Mouse (Mus musculus): ENCODE data around the gene Zbtb38.

Zbtb38 gene

GRCm38 (mm10) chr9:96758749-96759597 lies 6.3 kb upstream of the Zbtb38 start:
- peak; percentile 90 to 92 for DNase-seq (ENCODE audit: low spot score in 2 of 2)

DNA sequence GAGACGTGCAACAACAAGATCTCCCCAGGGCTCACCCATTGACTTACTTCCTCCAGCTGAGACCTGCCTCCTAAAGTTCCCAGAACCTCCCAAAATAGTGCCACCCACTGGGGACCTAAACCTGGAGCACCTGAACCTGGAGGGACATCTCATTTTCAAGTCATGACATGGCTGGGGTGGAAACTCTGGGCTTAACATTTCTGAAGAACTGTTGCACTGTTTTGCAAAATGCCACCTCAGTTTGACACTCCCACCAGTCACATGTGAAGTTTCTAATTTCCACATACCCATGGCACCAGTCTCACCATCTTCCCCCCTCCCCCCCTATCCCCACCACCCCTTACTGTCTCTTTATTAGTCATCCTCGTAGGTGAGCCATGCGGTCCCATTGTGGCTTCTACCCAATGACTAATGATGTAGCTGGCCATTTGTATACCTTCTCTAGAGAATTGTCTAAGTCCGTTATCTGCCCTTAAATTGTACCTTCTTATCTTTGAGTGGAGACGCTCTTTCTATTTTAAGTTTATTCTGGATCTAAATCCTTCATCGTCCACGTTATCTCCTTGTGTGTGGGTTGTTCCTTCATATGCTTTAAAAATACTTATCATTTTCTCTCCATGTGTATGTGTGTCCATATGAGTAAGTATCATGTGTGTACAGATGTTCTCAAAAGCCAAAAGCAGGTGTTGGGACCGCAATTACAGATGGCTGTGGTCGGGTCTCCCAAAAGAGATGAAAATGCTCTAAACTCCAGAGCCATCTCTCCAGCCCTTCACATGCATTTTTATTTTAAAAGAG lies 4.2 kb upstream of the Zbtb38 start:
- no peak for DNase-seq (ENCODE audit: low spot score in 2 of 2)

GRCm38 (mm10) chr9:96755761-96756160 lies 3.1 kb upstream of the Zbtb38 start:
- DNase-seq (ENCODE audit: low spot score in 2 of 2) = no peak

DNA sequence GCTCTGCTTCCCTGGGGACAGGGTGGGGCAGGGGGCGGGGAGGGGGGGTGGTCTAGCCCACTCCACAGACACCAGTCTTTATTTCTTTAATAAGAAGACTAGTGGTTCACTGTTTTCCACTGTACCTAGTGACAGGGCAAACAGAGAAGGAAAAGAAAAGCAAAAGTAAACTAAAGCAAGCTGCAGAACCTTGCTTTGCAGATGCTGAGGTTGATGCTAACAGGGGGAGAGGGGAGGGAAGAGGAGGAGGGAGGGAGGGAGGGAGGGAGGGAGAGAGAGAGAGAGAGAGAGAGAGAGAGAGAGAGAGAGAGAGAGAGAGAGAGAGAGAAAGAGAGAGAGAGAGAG lies 2.0 kb upstream of the Zbtb38 start:
- no peak for DNase-seq (ENCODE audit: low spot score in 2 of 2)

GRCm38 (mm10) chr9:96753921-96754624 lies 1.4 kb upstream of the Zbtb38 start:
- peak in 1 of 2 experiments; percentile 24 for DNase-seq (ENCODE audit: low spot score in 2 of 2)

DNA sequence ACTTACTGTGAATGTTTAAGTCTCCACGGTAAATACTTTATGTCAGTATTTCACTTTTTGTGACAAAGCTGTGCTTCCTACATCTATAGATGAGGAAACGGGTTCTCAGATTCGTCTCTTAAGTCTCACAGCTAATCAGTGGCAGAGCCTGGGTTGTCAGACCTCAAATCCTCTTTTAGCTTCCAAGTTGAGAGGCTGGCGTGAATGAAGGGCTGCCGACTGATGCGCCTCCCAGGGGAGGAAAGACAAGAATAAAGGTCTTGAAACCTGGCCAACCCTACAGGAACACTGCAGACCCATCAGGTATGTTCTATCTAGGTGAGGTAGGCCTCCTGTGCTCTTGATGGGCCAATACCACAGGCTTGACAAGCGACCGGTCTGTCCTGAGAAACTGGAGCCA lies 761 bp upstream of the Zbtb38 start:
- no peak for DNase-seq (ENCODE audit: low spot score in 2 of 2)

GRCm38 (mm10) chr9:96751821-96752602 lies 619 bp downstream of the Zbtb38 start:
- DNase-seq (ENCODE audit: low spot score in 2 of 2) = no peak

DNA sequence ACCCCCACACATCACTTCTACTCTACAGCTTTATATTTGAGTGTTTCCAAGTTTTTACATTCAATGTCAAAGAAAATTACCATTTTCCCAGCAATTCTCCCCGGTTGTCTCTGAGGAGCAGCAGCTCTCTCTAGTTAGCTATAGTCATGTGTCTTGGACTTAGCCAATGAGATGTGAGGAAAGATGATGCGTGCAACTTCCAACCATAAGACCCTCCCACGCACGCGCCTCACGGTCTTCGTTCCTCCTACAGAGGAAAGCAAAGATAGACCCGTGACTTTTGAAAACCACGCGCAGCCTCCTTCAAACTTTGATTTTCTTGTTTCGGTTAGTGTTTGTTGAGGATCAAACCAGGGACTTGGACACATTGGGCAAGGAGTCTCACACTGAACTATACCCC lies 2.0 kb downstream of the Zbtb38 start:
- no peak for DNase-seq (ENCODE audit: low spot score in 2 of 2)

GRCm38 (mm10) chr9:96746527-96746926 lies 6.1 kb downstream of the Zbtb38 start:
- no peak for DNase-seq (ENCODE audit: low spot score in 2 of 2)

- no peak for DNase-seq (ENCODE audit: low spot score in 2 of 2)
Measured at GRCm38 (mm10) chr9:96744909-96745308, 7.7 kb downstream of the Zbtb38 start.

DNA sequence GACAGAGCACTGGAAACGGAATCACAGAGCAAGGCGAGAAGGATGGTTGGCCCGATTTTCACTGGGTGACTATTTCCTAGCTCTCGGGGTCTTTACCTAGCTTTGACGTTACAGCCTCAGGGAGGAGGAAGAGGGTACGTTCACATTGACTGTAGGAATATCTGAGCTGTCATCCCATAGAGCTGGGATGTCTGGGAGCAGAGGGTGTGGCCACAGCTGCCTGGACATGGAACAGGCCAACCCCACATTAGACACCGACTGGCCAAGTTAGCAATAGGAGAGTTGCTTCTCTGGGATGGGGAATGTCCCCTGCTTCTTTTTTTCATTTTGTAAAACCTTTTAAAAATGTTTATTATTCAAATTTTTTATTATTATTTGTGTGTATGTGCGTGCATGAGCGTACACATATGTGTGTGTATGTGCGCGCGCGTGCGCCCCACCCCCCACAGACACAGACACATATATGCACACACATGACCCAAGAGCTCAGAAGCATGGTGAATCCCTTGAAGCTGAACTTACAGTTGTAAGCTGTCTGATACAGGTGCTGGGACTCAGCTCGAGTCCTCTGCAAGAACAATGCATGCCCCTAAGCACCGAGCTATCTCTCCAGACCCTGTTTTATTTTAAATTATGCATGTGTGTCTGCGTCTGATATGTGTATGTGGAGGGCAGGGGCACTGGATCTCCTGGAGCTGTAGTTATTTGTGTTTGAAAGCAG lies 11.1 kb downstream of the Zbtb38 start:
- no peak for DNase-seq (ENCODE audit: low spot score in 2 of 2)

DNA sequence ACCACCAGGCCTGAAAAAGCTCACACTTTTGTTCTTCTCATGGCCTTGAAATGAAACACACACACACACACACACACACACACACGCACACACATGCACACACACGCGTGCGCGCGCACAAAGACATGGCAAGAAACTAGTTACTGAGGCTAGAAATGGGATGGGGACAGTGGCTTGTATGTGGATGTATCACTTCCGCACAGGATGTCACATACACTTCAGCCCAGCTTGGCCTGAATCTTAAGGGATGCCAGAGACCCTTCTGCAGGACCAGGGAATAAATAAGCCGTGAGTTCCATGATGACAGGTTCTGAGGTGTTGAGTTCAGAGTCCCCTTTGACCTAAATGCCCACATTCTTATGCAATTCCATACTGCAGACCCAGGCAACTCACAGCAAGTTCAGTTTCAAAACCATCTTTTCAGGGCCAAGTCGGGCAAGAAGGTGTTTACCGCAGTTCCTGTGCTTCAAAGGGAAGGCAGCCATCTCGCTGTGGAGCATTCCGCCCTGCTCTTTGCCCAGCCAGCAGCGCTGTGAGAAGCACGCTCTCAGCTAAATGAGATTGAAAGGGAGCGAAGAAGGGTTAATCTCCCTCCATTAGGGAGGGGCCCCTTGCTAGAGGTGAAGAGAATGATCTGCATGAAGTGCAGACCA lies 11.8 kb downstream of the Zbtb38 start:
- DNase-seq (ENCODE audit: low spot score in 2 of 2) = no peak

DNA sequence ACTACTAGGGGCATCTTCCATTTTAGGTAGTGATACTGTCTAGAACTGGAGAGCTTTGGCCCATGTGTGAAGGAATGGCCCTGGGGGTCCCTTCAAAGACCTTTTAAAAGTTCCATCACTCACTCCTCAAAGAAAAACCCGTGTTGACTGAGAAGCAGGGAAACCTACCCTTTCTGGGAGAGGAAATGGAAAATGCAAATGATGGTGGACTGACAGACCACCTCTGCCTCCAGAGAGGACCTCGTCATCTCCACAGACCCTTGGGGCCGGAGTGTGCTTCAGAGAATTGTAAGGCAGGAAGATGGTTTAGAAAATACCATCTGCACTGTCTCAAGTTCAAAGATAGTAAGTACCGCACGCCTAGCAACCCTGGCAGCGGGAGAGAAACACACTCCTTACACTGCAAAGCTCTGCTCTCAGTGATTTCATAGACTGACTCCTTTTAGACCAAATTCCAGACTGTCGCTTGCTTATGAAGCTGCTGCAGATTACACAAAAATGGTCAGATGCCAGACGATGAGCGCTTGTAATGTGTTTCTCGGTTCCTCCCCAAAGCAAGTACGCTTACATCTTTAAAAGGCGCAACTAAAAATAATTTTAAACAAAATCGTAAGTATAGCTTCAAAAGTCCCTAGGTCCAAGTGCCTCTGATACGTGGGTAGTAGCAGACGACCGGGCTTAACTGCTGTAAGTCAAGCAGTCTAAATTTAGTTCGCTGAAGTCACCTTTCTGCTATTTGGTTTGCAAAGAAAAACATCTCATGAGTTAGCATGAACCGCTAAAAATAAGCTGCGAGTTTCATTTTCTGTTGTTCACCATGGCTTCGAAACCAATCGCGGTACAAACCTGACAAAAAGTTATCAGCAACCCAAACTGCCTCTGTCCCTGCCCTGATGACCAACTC lies 12.6 kb downstream of the Zbtb38 start:
- peak; percentile 54 to 70 for DNase-seq (ENCODE audit: low spot score in 2 of 2)

GRCm38 (mm10) chr9:96738563-96739355 lies 13.9 kb downstream of the Zbtb38 start:
- no peak for DNase-seq (ENCODE audit: low spot score in 2 of 2)

GRCm38 (mm10) chr9:96735946-96736345 lies 16.7 kb downstream of the Zbtb38 start:
- DNase-seq (ENCODE audit: low spot score in 2 of 2) = no peak

- no peak for DNase-seq (ENCODE audit: low spot score in 2 of 2)
Measured at GRCm38 (mm10) chr9:96733425-96733717, 19.3 kb downstream of the Zbtb38 start.

DNA sequence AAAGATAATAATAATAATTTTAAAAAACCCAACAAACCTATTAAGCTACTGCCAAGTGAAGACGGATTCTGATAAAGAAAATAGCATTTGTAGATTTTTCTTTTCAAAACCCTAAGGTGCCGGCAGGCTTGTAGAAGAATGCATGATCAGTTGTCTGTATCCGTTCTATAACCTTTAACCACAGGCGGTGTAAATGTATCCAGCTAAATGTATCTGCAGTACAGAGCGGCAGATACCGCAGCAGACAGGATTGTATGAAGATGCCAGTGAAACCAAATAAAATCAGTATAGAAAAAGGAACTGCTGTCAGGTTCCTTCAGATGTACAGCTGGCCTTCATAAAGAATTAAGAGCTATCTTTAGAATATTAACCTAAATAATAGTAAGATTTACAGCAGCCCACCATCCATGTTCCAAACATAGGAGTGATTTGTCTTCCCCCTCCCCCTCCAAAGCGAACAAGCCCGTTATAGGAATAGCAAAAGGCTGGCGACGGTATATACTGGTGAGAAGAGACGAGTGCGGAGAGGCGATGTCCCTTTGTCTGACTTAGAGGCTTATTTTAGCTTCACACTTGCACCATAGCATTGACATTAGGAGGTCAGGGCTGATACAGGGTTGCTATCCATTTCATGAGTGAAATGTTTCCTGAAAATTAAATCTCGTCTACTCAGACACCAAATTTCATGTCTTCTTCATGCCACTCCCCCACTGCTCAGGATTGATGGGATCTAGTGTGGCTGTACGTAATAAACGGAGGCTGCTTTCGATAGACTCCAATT lies 19.8 kb downstream of the Zbtb38 start:
- DNase-seq (ENCODE audit: low spot score in 2 of 2) = no peak

GRCm38 (mm10) chr9:96731961-96732511 lies 20.6 kb downstream of the Zbtb38 start:
- DNase-seq (ENCODE audit: low spot score in 2 of 2) = no peak

Measured in heart, adult 9 months (tissue).